Mouse (Mus musculus) neural tube, embryonic 10.5 days (tissue): ENCODE data around the gene Slc12a1.

Source experiments
- DNase-seq: peaks from one replicate; pipeline ENCODE4 v3.0.0-alpha.2; 2017; ENCODE audit warnings: low spot score; ENCODE audit errors: extremely low spot score

Gene Slc12a1

DNA sequence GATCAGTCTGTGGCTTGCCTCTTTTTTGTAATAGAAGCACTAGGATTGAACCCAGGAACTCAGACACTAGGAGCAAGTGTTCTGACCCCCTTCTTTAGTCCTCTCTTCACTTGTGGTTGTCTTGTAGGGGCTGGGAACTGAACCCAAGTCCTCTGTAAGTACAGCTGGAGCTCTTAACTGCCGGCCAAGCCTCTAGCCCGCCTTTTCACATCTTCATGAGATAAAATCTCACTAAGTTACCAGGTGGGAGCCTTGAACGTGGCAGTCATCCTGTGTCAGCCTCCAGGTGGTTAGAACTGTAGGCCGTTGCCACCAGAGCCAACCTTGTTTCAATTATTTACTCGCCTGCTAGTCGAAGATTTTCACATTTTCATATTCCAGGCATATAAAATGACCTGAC is 101.4 kb downstream of the Slc12a1 start:
- no peak for DNase-seq

DNA sequence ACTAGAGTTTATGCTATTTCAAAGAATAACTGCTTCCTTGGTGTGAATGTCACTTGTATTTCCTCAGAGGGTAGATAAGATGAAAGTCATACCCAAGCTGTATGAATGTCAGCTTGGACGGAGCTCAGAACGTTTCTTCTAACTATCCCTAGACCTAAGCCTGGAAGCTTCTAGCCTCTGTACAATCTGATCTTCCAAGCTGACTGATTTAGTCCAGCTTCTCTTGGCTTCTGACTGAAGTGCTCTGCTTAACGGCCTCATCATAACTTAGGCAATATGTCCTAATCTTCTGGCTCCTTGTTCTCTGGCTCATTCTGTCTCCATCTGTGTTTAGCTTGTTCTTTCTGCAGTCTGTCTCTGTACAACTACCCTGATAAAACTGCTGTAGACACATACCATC is 102.3 kb downstream of the Slc12a1 start:
- DNase-seq = no peak

DNA sequence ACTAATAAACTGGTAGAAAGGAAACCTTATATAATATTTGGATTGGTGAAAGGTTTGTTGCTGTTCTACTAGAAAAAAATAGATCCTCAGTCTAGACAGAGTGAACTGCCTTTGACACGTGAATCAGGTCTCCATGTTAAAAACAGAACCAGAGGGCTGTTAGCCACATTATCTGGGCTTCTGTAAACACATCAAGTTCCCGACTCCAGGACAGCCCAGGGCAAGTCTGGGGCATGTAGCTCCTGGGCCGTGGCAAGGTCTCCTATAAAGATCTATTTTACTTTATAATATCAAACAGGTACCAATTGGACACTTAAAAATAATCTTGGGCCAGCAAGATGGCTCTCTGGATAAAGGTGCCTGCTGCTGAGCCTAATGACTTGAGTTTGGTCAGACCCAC is 103.6 kb downstream of the Slc12a1 start:
- DNase-seq = no peak

DNA sequence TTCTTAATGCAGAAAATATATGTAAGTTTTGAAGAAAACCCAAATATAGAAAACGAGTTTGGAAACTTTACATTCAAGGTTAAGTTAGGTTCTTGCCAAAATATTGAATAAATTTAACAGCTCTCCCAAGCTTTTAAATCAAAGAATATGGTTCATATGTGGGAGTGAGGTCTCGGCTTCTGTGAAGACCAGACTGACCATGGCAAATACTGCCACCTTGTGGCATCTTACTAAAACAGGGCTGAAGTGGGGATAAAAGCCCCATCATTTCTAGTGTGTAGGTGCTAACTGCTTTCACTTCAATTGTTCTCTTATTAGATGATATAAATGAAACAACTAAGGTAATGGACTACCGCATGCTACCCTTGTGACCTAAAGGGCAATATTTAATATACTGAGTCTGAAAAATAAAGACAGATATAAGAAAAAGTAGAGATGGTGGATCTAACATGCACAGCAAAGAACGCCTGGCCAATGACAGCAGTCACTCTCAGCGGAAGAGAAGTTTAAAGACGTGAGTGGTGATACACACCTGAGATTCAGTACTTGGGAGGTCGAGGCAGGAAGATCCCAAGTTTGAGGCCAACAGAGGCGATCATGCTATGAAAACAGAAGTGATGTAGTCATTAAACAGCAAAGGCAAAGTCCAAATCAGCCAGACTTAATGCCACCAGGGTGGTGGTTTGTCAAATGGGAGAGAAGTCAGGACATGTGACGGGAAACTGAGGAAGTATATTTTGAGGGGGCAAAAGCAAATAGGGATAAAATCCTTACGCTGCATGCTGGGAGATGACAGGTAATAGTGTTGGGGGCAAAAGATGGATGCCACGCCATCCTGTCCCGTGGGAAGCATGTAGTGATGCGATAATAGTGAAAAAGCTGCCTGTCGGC is 107.2 kb downstream of the Slc12a1 start:
- DNase-seq = no peak

GRCm38 (mm10) chr2:125260326-125260725 is 108.0 kb downstream of the Slc12a1 start:
- DNase-seq = no peak

DNA sequence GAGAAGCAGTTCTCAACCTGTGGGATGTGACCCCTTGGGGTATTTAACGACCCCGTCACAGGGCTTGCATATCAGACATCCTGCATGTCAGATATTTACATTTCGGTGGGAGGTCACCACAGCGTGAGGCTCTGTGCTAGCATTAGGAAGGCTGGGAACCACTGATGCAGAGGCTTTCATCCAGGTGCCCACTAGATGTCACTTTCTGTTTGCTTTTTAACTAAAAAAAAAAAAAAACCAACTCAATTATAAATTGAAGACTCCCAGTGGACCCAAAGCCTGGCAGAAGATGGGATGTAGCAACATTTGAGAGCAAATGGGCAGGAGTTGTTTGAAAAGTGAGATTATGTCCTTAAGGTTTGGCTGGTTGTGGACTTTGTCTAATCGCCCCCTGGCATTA is 110.8 kb downstream of the Slc12a1 start:
- no peak for DNase-seq

DNA sequence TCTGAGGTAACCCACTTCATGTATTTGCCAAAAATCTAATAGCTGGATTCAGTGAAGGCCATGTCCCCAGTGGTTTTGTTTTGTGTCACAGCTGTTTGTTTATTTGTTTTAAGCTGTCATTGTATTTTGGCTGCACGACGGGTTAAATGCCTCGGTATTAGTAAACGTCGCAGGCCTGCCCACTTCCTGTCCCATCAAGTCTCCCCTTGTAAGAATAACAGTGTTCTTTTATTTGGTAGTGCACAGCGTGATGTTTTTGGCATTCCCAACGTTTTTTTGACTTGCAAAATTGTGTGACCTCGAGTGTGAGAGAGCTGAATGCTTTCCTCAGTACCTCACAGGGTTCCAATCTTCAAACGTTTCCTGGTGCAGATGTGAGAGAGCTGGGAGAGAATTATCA is 111.4 kb downstream of the Slc12a1 start:
- no peak for DNase-seq

- no peak for DNase-seq
These were observed 116.6 kb downstream of the Slc12a1 start for GRCm38 (mm10) chr2:125268876-125269275.

DNA sequence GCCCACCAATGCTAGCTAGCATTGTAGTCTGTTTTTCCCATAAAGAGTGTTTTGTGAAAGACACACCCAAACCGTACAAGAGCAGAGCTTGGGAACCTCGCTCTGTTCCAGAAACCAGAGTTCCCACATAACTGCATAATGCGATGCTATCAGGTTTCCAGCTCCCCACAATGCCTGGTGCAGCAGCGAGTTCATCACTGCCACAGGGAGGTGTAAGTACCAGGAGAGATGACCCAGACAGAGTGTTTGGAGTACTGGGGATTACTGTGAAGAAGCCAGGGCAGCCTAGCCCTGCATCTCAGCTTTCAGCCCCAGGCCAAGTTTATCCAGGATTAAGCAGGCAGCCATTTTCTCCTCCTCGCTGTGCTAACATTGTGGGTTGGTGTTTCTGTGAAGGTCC is 123.3 kb downstream of the Slc12a1 start:
- no peak for DNase-seq

DNA sequence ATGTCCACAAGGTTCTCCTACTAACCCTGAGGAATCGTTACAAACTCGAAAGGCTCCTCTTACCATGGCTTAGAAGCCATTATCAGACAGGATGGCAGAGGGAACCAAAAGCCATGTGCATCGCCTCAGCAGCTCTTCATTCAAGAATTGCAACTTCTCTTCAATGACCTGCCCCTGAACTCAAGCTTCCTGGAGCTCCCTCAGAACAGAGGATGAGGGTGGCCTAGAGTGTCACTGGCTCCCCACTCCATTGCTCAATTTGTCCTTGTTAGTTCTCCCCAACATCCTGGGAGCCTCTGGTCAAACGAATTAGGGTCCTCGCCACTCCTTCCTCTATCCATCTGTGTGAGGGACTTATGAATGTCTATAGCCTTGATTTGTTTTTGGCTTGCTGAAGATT is 124.4 kb downstream of the Slc12a1 start:
- DNase-seq = no peak

- no peak for DNase-seq
These were observed 126.2 kb downstream of the Slc12a1 start for GRCm38 (mm10) chr2:125278474-125278873.
